Mouse (Mus musculus) CH12.LX (cell line): ENCODE data around the gene Tex33. TPM values are rescaled to one million over a fixed set of nuclear protein-coding genes. Genes with fewer than 3 reads are reported as not detected.

Experiments used
- DNase-seq: peaks from one replicate; pipeline ENCODE4 v3.0.0-alpha.2; 2013; ENCODE audit errors: extremely low read depth
- H3K27ac ChIP-seq: 2 replicates; pipeline ENCODE4 v1.5.1; 2012; ENCODE audit warnings: low read depth, mild to moderate bottlenecking, control low read depth, moderate library complexity; ENCODE audit not compliant: insufficient read depth
- H3K27me3 ChIP-seq: replicated peaks from 2 replicates; pipeline ENCODE3; 2012; ENCODE audit warnings: inconsistent platforms
- H3K36me3 ChIP-seq, 2 experiments: replicated peaks in 1 of 2; 2 replicates each; pipeline versions ENCODE3 to v1.6.1; 2012; ENCODE audit warnings: inconsistent platforms in 1 of 2, low read length in 1 of 2, mild to moderate bottlenecking in 1 of 2, mixed read lengths in 1 of 2, moderate library complexity in 1 of 2; ENCODE audit not compliant: control insufficient read depth in 1 of 2, insufficient read depth in 1 of 2
- H3K4me1 ChIP-seq, 2 experiments: 2 replicates each; pipeline ENCODE4 v1.6.1; 2012; ENCODE audit warnings: inconsistent platforms in 1 of 2, moderate library complexity in 1 of 2; ENCODE audit not compliant: insufficient read depth in 2 of 2, control insufficient read depth in 1 of 2
- H3K4me2 ChIP-seq: 2 replicates; pipeline ENCODE4 v1.6.1; 2012; ENCODE audit warnings: low read depth, mild to moderate bottlenecking, control low read depth; ENCODE audit not compliant: poor library complexity, insufficient read depth, severe bottlenecking
- H3K4me3 ChIP-seq, 3 experiments: fragments of 150-350 bp in 1 of 3; sonication (generic) in 1 of 3; replicated peaks in 1 of 3; 2 replicates each; pipeline versions ENCODE3 to v1.5.1; 2011 to 2012; ENCODE audit warnings: low read depth in 2 of 3, low read length in 2 of 3, mild to moderate bottlenecking in 2 of 3, moderate library complexity in 2 of 3, control low read depth in 1 of 3, improper control_type of control experiment in 1 of 3, inconsistent platforms in 1 of 3, mixed read lengths in 1 of 3; ENCODE audit not compliant: poor library complexity in 1 of 3
- H3K79me2 ChIP-seq: replicated peaks from 2 replicates; pipeline ENCODE4 v1.6.1; 2012; ENCODE audit warnings: mild to moderate bottlenecking, moderate library complexity; ENCODE audit not compliant: control insufficient read depth, poor library complexity, insufficient read depth, severe bottlenecking; ENCODE audit errors: extremely low read depth
- H3K9ac ChIP-seq: 2 replicates; pipeline ENCODE4 v1.6.1; 2012; ENCODE audit warnings: low read depth, mild to moderate bottlenecking, control low read depth, moderate library complexity; ENCODE audit not compliant: insufficient read depth
- H3K9me3 ChIP-seq: replicated peaks from 2 replicates; pipeline ENCODE3; 2012; ENCODE audit warnings: low read length, inconsistent platforms, mixed read lengths
- CHD1 ChIP-seq: IDR thresholded peaks from 2 replicates; pipeline ENCODE4 v1.6.1; 2012; ENCODE audit warnings: low read depth, low read length, improper control_type of control experiment, inconsistent platforms
- ELF1 ChIP-seq: IDR thresholded peaks from 2 replicates; pipeline ENCODE4 v1.6.1; 2014; ENCODE audit warnings: low read depth, mild to moderate bottlenecking, inconsistent platforms, low read length, improper control_type of control experiment
- EP300 ChIP-seq: IDR thresholded peaks from 2 replicates; pipeline ENCODE4 v1.6.1; 2011; ENCODE audit warnings: low read length, improper control_type of control experiment
- GABPA ChIP-seq: IDR thresholded peaks from 2 replicates; pipeline ENCODE4 v1.6.1; 2012; ENCODE audit warnings: low read depth, low read length, improper control_type of control experiment, inconsistent platforms; ENCODE audit not compliant: insufficient replicate concordance
- HCFC1 ChIP-seq: IDR thresholded peaks from 2 replicates; pipeline ENCODE4 v1.6.1; 2012; ENCODE audit warnings: low read depth, mild to moderate bottlenecking, inconsistent platforms, low read length, improper control_type of control experiment
- IRF4 ChIP-seq: IDR thresholded peaks from 2 replicates; pipeline ENCODE4 v1.6.1; 2014; ENCODE audit warnings: low read depth, mild to moderate bottlenecking, inconsistent platforms, low read length, improper control_type of control experiment
- JUND ChIP-seq: conservative IDR thresholded peaks from 2 replicates; pipeline ENCODE4 v1.6.1; 2011; ENCODE audit warnings: low read depth, low read length, improper control_type of control experiment
- KAT2A ChIP-seq: IDR thresholded peaks from 2 replicates; pipeline ENCODE4 v1.6.1; 2012; ENCODE audit warnings: low read length, improper control_type of control experiment, inconsistent platforms; ENCODE audit not compliant: insufficient replicate concordance
- MAX ChIP-seq: IDR thresholded peaks from 2 replicates; pipeline ENCODE4 v1.6.1; 2011; ENCODE audit warnings: low read length, improper control_type of control experiment
- MEF2A ChIP-seq: IDR thresholded peaks from 2 replicates; pipeline ENCODE4 v1.6.1; 2014; ENCODE audit warnings: low read depth, mild to moderate bottlenecking, inconsistent platforms, low read length, improper control_type of control experiment, borderline replicate concordance
- MXI1 ChIP-seq: IDR thresholded peaks from 2 replicates; pipeline ENCODE4 v1.6.1; 2011; ENCODE audit warnings: mild to moderate bottlenecking, low read depth, low read length, improper control_type of control experiment
- MYC ChIP-seq: IDR thresholded peaks from 2 replicates; pipeline ENCODE4 v1.6.1; 2011; ENCODE audit warnings: low read depth, mild to moderate bottlenecking, improper control_type of control experiment, low read length
- NRF1 ChIP-seq: IDR thresholded peaks from 2 replicates; pipeline ENCODE4 v1.6.1; 2014; ENCODE audit warnings: low read depth, mild to moderate bottlenecking, inconsistent platforms, low read length, improper control_type of control experiment, moderate library complexity
- POLR2A ChIP-seq: IDR thresholded peaks from 2 replicates; pipeline ENCODE4 v1.6.1; 2011; ENCODE audit warnings: low read depth, mild to moderate bottlenecking, improper control_type of control experiment, low read length
- POLR2AphosphoS2 ChIP-seq: IDR thresholded peaks from 2 replicates; pipeline ENCODE4 v1.6.1; 2011; ENCODE audit warnings: low read depth, low read length, improper control_type of control experiment
- RAD21 ChIP-seq: IDR thresholded peaks from 2 replicates; pipeline ENCODE4 v1.6.1; 2011; ENCODE audit warnings: low read depth, mild to moderate bottlenecking, low read length, improper control_type of control experiment, moderate library complexity
- RCOR1 ChIP-seq: conservative IDR thresholded peaks from 2 replicates; pipeline ENCODE4 v1.6.1; 2012; ENCODE audit warnings: low read depth, mild to moderate bottlenecking, inconsistent platforms, low read length, improper control_type of control experiment
- SIN3A ChIP-seq: IDR thresholded peaks from 2 replicates; pipeline ENCODE4 v1.6.1; 2012; ENCODE audit warnings: low read length, improper control_type of control experiment, inconsistent platforms
- SMC3 ChIP-seq: IDR thresholded peaks from 2 replicates; pipeline ENCODE4 v1.6.1; 2011; ENCODE audit warnings: low read depth, low read length, improper control_type of control experiment
- TBP ChIP-seq: conservative IDR thresholded peaks from 2 replicates; pipeline ENCODE4 v1.6.1; 2011; ENCODE audit warnings: low read depth, low read length, improper control_type of control experiment
- TCF12 ChIP-seq: IDR thresholded peaks from 2 replicates; pipeline ENCODE4 v1.6.1; 2014; ENCODE audit warnings: low read depth, mild to moderate bottlenecking, inconsistent platforms, low read length, improper control_type of control experiment
- USF1 ChIP-seq: IDR thresholded peaks from 2 replicates; pipeline ENCODE4 v1.6.1; 2014; ENCODE audit warnings: low read depth, mild to moderate bottlenecking, inconsistent platforms, low read length, improper control_type of control experiment
- USF2 ChIP-seq: conservative IDR thresholded peaks from 2 replicates; pipeline ENCODE4 v1.6.1; 2011; ENCODE audit warnings: low read depth, low read length, improper control_type of control experiment
- ZC3H11A ChIP-seq: IDR thresholded peaks from 2 replicates; pipeline ENCODE4 v1.6.1; 2012; ENCODE audit warnings: low read depth, mild to moderate bottlenecking, inconsistent platforms, low read length, improper control_type of control experiment
- ZKSCAN1 ChIP-seq: IDR thresholded peaks from 2 replicates; pipeline ENCODE4 v1.6.1; 2012; ENCODE audit warnings: low read depth, inconsistent platforms, low read length, improper control_type of control experiment, borderline replicate concordance
- ZNF384 ChIP-seq: IDR thresholded peaks from 2 replicates; pipeline ENCODE4 v1.6.1; 2012; ENCODE audit warnings: low read depth, low read length, improper control_type of control experiment, inconsistent platforms
- dilution Hi-C: fragments of 300-500 bp; cut with MboI; formaldehyde crosslinking; loops from 2 replicates; pipeline ENCODE4 v1.14.3; 2020; ENCODE audit warnings: low sequenced_read_pairs; ENCODE audit not compliant: extremely low pct_unique_long_range_greater_than_20kb, extremely low pct_ligation_motif_present
- in situ Hi-C: fragments of 300-500 bp; cut with MboI; formaldehyde crosslinking; loops from 3 replicates; pipeline ENCODE4 v1.14.3; 2019; ENCODE audit warnings: low sequenced_read_pairs, low pct_ligation_motif_present, low pct_unique_long_range_greater_than_20kb, mixed read lengths
- polyA plus RNA-seq: library from polyadenylated mRNA; unstranded; fragments of >175 nt; gene quantifications from 2 replicates; pipeline ENCODE4 v1.2.1, GENCODE M21; 2012; ENCODE audit warnings: low read depth; ENCODE audit not compliant: insufficient read length
- total RNA-seq, 2 experiments: library from RNA; depleted of rRNA; stranded (reverse); fragments of 300-350 nt in 1 of 2; fragments of >200 nt in 1 of 2; gene quantifications; 2 replicates each; pipeline ENCODE4 v1.2.3; 2012 to 2014

Gene Tex33
- total and polyA plus RNA-seq, 3 experiments: not detected

GRCm38 (mm10) chr15:78377859-78378258 lies 17.9 kb downstream of the Tex33 start:
- Histone ChIP-seq H3K9ac (peak overlapping the region; percentile 29; the same call in 1 of the 2 replicates), H3K4me3 (peak overlapping the region in 1 of 3 experiments; percentile 16), H3K4me1 (no peaks in the 10 kb centered on the region), H3K36me3 (no peaks in the 10 kb centered on the region), H3K9me3 (peaks cover 5% of the 10 kb centered on the region), H3K4me2 (peak overlapping the region; percentile 62), H3K27me3 (peaks cover 72% of the 10 kb centered on the region), H3K79me2 (no peaks in the 10 kb centered on the region), H3K27ac (no peak overlapping the region)
- in situ Hi-C loops (no loop called here), dilution Hi-C loops (no loop called here)
- TF ChIP-seq ZKSCAN1 (no peak), CHD1 (no peak), POLR2AphosphoS2 (no peak), EP300 (no peak), HCFC1 (no peak), NRF1 (no peak), RCOR1 (no peak), USF1 (peak; percentile 93), ZC3H11A (no peak), USF2 (peak; percentile 91), SIN3A (no peak), ZNF384 (no peak), JUND (no peak), MXI1 (no peak), KAT2A (no peak), TCF12 (no peak), MAX (peak; percentile 93), SMC3 (no peak), TBP (no peak), RAD21 (no peak), POLR2A (0 out of 2 replicates have a peak, but pooled peaks have one; percentile 15), MEF2A (no peak), GABPA (no peak), IRF4 (no peak), ELF1 (no peak), MYC (no peak)
- DNase-seq: no peak
